Mouse (Mus musculus) erythroblast, embryonic 14.5 days (primary cell): ENCODE measurements around the gene Cyp2j8. TPM values are rescaled to one million over a fixed set of nuclear protein-coding genes. Genes with fewer than 3 reads are reported as not detected.
"Not testable (repeated sequence)": the region's sequence is repeated elsewhere in the genome, so short reads cannot be mapped to it uniquely, and the experiment has no call there.

Experiments
- H3K27me3 ChIP-seq: 2 replicates; pipeline ENCODE4 v1.6.1; 2012; ENCODE audit warnings: inconsistent platforms; ENCODE audit not compliant: control insufficient read depth
- H3K36me3 ChIP-seq: 2 replicates; pipeline ENCODE4 v1.6.1; 2012; ENCODE audit warnings: mild to moderate bottlenecking, inconsistent platforms; ENCODE audit not compliant: control insufficient read depth
- H3K4me1 ChIP-seq: 2 replicates; pipeline ENCODE4 v1.6.1; 2012; ENCODE audit warnings: inconsistent platforms; ENCODE audit not compliant: control insufficient read depth
- H3K4me3 ChIP-seq: replicated peaks from 2 replicates; pipeline ENCODE3; 2012; ENCODE audit warnings: moderate library complexity, mild to moderate bottlenecking, inconsistent platforms
- H3K9me3 ChIP-seq: 2 replicates; pipeline ENCODE4 v1.6.1; 2012; ENCODE audit warnings: low read length, inconsistent platforms, mixed read lengths; ENCODE audit not compliant: control insufficient read depth
- GATA1 ChIP-seq: IDR thresholded peaks from 2 replicates; pipeline ENCODE4 v1.6.1; 2012; ENCODE audit warnings: low read length, inconsistent platforms, mixed read lengths
- TAL1 ChIP-seq: IDR thresholded peaks from 3 replicates; pipeline ENCODE4 v1.6.1; 2012; ENCODE audit warnings: low read length, inconsistent platforms, mixed read lengths
- polyA plus RNA-seq: library from polyadenylated mRNA; stranded (reverse); fragments of >175 nt; gene quantifications from 2 replicates; pipeline ENCODE4 v1.2.3, GENCODE M21; 2012

Cyp2j8 gene
- polyA plus RNA-seq, result not detected in 2 replicates

GRCm38 (mm10) chr4:96507286-96507685, at the start of gene Cyp2j8:
Gene Cyp2j8 (minus strand): TSS chr4:96507386.
- Histone ChIP-seq H3K4me1 (no peaks in the 10 kb centered on the region), H3K4me3 (no peak within 1 kb of the TSS), H3K9me3 (no peaks in the 10 kb centered on the region), H3K27me3 (no peaks in the 10 kb centered on the region), H3K36me3 (no peaks in the 10 kb centered on the region)
- TF ChIP-seq TAL1 (no peak), GATA1 (no peak)

GRCm38 (mm10) chr4:96553133-96553819, 46.1 kb upstream of the Cyp2j8 start, which contains the start of gene Cyp2j6:
Gene Cyp2j6 (minus strand): TSS chr4:96553661.
- Histone ChIP-seq H3K36me3 (no peaks in the 10 kb centered on the region), H3K27me3 (no peaks in the 10 kb centered on the region), H3K4me3 (peak within 1 kb of the TSS; percentile 51), H3K4me1 (no peaks in the 10 kb centered on the region), H3K9me3 (no peaks in the 10 kb centered on the region)
- TF ChIP-seq GATA1 (no peak), TAL1 (no peak)

DNA sequence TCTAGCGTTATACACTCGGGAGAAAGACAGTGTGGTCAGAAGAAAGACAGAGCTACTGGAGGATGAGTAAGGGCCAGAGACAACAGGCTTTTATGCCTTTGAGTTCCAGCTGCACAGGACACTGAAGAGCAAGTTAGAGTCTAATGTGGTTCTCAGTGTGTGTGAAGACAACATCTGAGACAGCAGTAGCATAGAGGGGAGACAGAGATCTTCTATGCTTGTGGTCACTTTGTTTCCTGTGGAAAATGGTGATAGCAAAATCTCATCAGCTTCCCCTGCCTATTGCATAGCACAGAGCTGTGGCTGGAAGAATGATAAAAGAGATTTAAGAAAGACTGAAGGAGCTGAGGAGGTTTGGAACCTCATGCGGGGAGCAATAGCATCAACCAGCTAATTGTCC, 44.4 kb upstream of the Cyp2j8 start:
- no peaks in the 10 kb centered on the region for H3K27me3 ChIP-seq

GRCm38 (mm10) chr4:96545976-96546375, 38.8 kb upstream of the Cyp2j8 start:
- Histone ChIP-seq H3K9me3 (no peaks in the 10 kb centered on the region), H3K4me3 (no peak overlapping the region), H3K27me3 (no peaks in the 10 kb centered on the region), H3K36me3 (no peaks in the 10 kb centered on the region), H3K4me1 (no peaks in the 10 kb centered on the region)
- TF ChIP-seq TAL1 (no peak), GATA1 (no peak)

More for the DNA sequence above, 44.4 kb upstream of the Cyp2j8 start:
- Histone ChIP-seq H3K9me3 (no peaks in the 10 kb centered on the region), H3K4me3 (no peak overlapping the region), H3K4me1 (no peaks in the 10 kb centered on the region), H3K36me3 (no peaks in the 10 kb centered on the region)
- TF ChIP-seq GATA1, result no peak
- no peak for TF ChIP-seq TAL1

DNA sequence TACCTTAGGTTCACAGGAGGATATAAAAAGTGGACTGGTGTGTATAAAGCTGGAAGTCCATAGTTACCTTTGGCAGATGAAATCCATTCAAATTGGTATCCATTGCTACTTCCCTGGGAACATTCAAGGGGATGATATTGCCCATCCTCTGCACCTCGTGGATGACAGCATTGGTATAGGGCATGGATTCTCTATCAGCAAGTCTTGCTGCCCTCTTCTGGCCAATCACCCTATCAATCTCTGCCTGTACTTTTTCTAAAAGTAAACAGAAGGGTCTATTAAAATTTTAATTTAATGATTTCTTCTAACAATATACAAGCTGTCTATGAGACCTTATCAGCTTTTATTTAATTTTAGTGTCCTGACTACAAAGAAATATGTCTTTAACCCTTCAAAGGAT, 18.6 kb upstream of the Cyp2j8 start:
- Histone ChIP-seq H3K9me3 (no peaks in the 10 kb centered on the region), H3K4me3 (no peak overlapping the region), H3K36me3 (no peaks in the 10 kb centered on the region), H3K4me1 (no peaks in the 10 kb centered on the region), H3K27me3 (no peaks in the 10 kb centered on the region)
- no peak for TF ChIP-seq TAL1
- no peak for TF ChIP-seq GATA1

GRCm38 (mm10) chr4:96522256-96522655, 15.1 kb upstream of the Cyp2j8 start:
- no peak for TF ChIP-seq TAL1
- TF ChIP-seq GATA1, result no peak
- H3K4me1 ChIP-seq, result no peaks in the 10 kb centered on the region
- H3K9me3 ChIP-seq, result no peaks in the 10 kb centered on the region
- no peak overlapping the region for H3K4me3 ChIP-seq
- no peaks in the 10 kb centered on the region for H3K36me3 ChIP-seq
- H3K27me3 ChIP-seq, result no peaks in the 10 kb centered on the region

DNA sequence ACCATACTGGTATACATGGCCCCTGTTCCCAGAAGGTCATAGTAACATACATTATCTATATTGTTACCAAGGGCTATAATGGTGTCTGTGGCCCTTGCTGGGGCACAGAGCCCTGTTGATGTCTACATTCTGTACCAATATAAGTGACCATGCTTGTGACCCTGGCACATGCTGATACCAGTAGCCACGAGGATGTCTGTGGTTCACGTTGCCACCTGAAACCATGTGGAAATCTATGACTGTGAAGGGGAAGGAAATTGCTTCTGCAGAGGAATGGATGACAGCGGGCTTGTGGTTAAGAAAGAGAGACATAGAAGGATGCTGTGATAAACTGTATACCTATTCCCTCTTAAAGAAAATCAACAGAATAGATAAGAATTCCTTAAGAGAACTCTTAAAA, 2.9 kb upstream of the Cyp2j8 start:
- Histone ChIP-seq H3K4me1 (no peaks in the 10 kb centered on the region), H3K27me3 (no peaks in the 10 kb centered on the region), H3K9me3 (no peaks in the 10 kb centered on the region), H3K36me3 (no peaks in the 10 kb centered on the region), H3K4me3 (no peak overlapping the region)
- no peak for TF ChIP-seq TAL1
- no peak for TF ChIP-seq GATA1

GRCm38 (mm10) chr4:96463311-96464060, 43.7 kb downstream of the Cyp2j8 start:
- not testable (repeated sequence) for H3K4me3 ChIP-seq, H3K27me3 ChIP-seq, H3K36me3 ChIP-seq, H3K4me1 ChIP-seq
- H3K9me3 ChIP-seq, result peaks cover 12% of the 10 kb centered on the region

Other genes starting within 250 kb of the Cyp2j8 start
- gene Cyp2j11, start 158.7 kb downstream of the Cyp2j8 start, polyA plus RNA-seq, result not detected in 2 replicates
- gene Cyp2j6, start 46.3 kb upstream of the Cyp2j8 start, polyA plus RNA-seq, result not detected in 2 replicates
- gene Cyp2j9, start 84.2 kb upstream of the Cyp2j8 start, polyA plus RNA-seq, result not detected in 2 replicates
- gene Cyp2j5, start 156.8 kb upstream of the Cyp2j8 start, polyA plus RNA-seq, result not detected in 2 replicates